Mouse (Mus musculus) midbrain, embryonic 12.5 days (tissue): Measurements from ENCODE around the gene Cox19. TPM values are rescaled to one million over a fixed set of nuclear protein-coding genes. Genes with fewer than 3 reads are reported as not detected.

Source experiments
- ATAC-seq: fragments of 200-750 bp; cut with Nextera tagmentation; 2 replicates; pipeline ENCODE4 v1.8.0; 2017; ENCODE audit warnings: low read depth, moderate TSS enrichment, moderate library complexity; ENCODE audit not compliant: low FRiP score
- H3K27ac ChIP-seq: fragments of 300-500 bp; sonication (generic); replicated peaks from 2 replicates; pipeline ENCODE4 v1.5.1; 2016; ENCODE audit warnings: mild to moderate bottlenecking
- H3K27me3 ChIP-seq: fragments of 300-500 bp; sonication (generic); 2 replicates; pipeline ENCODE4 v1.6.1; 2016; ENCODE audit warnings: mild to moderate bottlenecking
- H3K36me3 ChIP-seq: fragments of 300-500 bp; sonication (generic); 2 replicates; pipeline ENCODE4 v1.6.1; 2016
- H3K4me1 ChIP-seq: fragments of 300-500 bp; sonication (generic); 2 replicates; pipeline ENCODE4 v1.6.1; 2016
- H3K4me2 ChIP-seq: fragments of 300-500 bp; sonication (generic); replicated peaks from 2 replicates; pipeline ENCODE4 v1.6.1; 2016; ENCODE audit warnings: mild to moderate bottlenecking, moderate library complexity
- H3K4me3 ChIP-seq: fragments of 300-500 bp; sonication (generic); 2 replicates; pipeline ENCODE4 v1.5.1; 2016; ENCODE audit warnings: mild to moderate bottlenecking
- H3K9ac ChIP-seq: fragments of 300-500 bp; sonication (generic); replicated peaks from 2 replicates; pipeline ENCODE4 v1.6.1; 2016; ENCODE audit warnings: mild to moderate bottlenecking, moderate library complexity
- H3K9me3 ChIP-seq: fragments of 300-500 bp; sonication (generic); 2 replicates; pipeline ENCODE4 v1.6.1; 2016; ENCODE audit warnings: mild to moderate bottlenecking
- WGBS: fragments of 180-500 bp; shearing (Covaris S2); methylation state at CpG from one replicate; pipeline ENCODE4 v1.1.7; 2016; 5-methylcytosine and 5-hydroxymethylcytosine counted together
- polyA plus RNA-seq: library from polyadenylated mRNA; unstranded; fragments of >200 nt; fragmentation: Nextera tagmentation; extraction: Ambion mirVana; gene quantifications from 2 replicates; pipeline ENCODE4 v1.2.1, GENCODE M21; 2016

Cox19 gene
- polyA plus RNA-seq, 1 experiment from 2014 or later: 121 TPM

- WGBS: 80% methylated on average over 11 of the region's 11 CpGs
- Histone ChIP-seq H3K36me3 (no peaks in the 10 kb centered on the region), H3K4me3 (no peak overlapping the region), H3K27ac (no peak overlapping the region), H3K9ac (no peak overlapping the region), H3K27me3 (no peaks in the 10 kb centered on the region), H3K4me2 (no peak overlapping the region), H3K4me1 (peaks cover 30% of the 10 kb centered on the region), H3K9me3 (no peaks in the 10 kb centered on the region)
- no peak for ATAC-seq
Observed at GRCm38 (mm10) chr5:139368638-139369320, 17.6 kb upstream of the Cox19 start.

GRCm38 (mm10) chr5:139367884-139368458 is 16.8 kb upstream of the Cox19 start:
- no peak overlapping the region for H3K27ac ChIP-seq
- 90% methylated on average over 4 of the region's 4 CpGs for WGBS
- no peak overlapping the region for H3K4me3 ChIP-seq
- no peak overlapping the region for H3K4me2 ChIP-seq
- H3K4me1 ChIP-seq: peaks cover 30% of the 10 kb centered on the region
- ATAC-seq: no peak
- H3K9ac ChIP-seq: no peak overlapping the region
- H3K27me3 ChIP-seq: no peaks in the 10 kb centered on the region
- no peaks in the 10 kb centered on the region for H3K9me3 ChIP-seq
- H3K36me3 ChIP-seq: 0 out of 2 replicates have a peak, but pooled peaks cover 6% of the 10 kb centered on the region

DNA sequence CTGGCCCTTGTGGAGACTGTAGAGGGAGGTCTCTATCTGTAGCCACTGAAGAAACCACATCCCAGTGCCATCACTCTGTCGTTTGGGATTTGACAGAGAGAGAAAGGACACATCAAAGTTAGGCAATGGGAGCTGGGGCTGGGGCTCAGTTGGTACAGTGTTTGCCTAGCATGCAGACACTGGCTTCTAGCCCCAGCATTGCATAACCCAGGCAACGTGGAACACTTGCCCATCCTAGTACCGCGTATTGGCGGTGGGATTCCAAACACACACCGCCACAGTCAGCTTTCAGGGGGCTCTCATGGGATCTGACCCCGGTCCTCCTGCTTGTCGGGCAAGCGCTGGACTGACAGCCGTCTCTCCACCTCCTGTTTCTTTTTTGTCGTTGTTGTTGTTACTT is 15.3 kb upstream of the Cox19 start:
- H3K27me3 ChIP-seq: no peaks in the 10 kb centered on the region
- no peak overlapping the region for H3K27ac ChIP-seq
- no peak overlapping the region for H3K4me2 ChIP-seq
- 77% methylated on average over 11 of the region's 11 CpGs for WGBS
- H3K4me3 ChIP-seq: no peak overlapping the region
- H3K36me3 ChIP-seq: 0 out of 2 replicates have a peak, but pooled peaks cover 10% of the 10 kb centered on the region
- no peak for ATAC-seq
- peaks cover 21% of the 10 kb centered on the region for H3K4me1 ChIP-seq
- no peaks in the 10 kb centered on the region for H3K9me3 ChIP-seq
- no peak overlapping the region for H3K9ac ChIP-seq

GRCm38 (mm10) chr5:139365827-139366226 is 14.6 kb upstream of the Cox19 start:
- Histone ChIP-seq H3K36me3 (0 out of 2 replicates have a peak, but pooled peaks cover 10% of the 10 kb centered on the region), H3K9ac (no peak overlapping the region), H3K27ac (no peak overlapping the region), H3K27me3 (no peaks in the 10 kb centered on the region), H3K4me1 (peaks cover 15% of the 10 kb centered on the region), H3K9me3 (no peaks in the 10 kb centered on the region), H3K4me2 (no peak overlapping the region), H3K4me3 (no peak overlapping the region)
- 91% methylated on average over 1 of the region's 1 CpGs for WGBS
- no peak for ATAC-seq

DNA sequence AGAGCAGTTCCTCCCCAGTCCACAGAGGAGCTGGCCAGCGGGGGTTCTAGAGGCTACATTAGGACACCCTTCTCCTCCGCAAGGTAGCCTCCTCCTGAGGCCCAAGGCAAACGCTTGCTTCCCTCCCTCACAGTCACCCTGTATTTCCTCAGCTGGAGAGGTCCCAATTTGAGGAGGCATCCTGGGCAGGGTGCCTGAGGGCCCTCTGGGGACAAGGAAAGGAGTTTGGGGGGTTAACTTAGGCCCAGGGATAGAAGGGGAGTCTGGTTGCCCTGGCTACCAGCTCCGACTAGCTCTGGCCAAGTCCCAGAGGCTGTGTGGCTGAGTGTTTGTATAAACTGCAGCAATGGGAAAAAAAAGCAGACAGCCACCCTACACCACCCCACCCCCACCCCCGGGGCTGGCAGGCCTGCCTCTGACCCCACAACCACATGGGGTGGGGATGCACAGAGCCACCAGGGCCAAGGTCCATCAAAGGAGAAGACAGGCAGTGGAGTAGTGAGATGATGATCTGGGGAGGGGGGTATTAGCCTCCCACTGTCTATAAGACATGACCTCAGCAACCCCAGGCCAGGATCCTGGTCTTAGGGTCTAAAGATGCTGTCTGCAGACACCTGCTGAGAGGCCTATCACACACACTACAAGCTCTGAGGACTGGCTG is 13.8 kb upstream of the Cox19 start:
- H3K4me2 ChIP-seq: no peak overlapping the region
- 29% methylated on average over 5 of the region's 5 CpGs for WGBS
- H3K36me3 ChIP-seq: 0 out of 2 replicates have a peak, but pooled peaks cover 10% of the 10 kb centered on the region
- ATAC-seq: 0 out of 2 replicates have a peak, but pooled peaks have one; percentile 12
- no peaks in the 10 kb centered on the region for H3K9me3 ChIP-seq
- no peak overlapping the region for H3K4me3 ChIP-seq
- H3K9ac ChIP-seq: no peak overlapping the region
- H3K27ac ChIP-seq: 0 out of 2 replicates have a peak overlapping the region, but pooled peaks have one; percentile 30
- H3K27me3 ChIP-seq: no peaks in the 10 kb centered on the region
- H3K4me1 ChIP-seq: peaks cover 12% of the 10 kb centered on the region

DNA sequence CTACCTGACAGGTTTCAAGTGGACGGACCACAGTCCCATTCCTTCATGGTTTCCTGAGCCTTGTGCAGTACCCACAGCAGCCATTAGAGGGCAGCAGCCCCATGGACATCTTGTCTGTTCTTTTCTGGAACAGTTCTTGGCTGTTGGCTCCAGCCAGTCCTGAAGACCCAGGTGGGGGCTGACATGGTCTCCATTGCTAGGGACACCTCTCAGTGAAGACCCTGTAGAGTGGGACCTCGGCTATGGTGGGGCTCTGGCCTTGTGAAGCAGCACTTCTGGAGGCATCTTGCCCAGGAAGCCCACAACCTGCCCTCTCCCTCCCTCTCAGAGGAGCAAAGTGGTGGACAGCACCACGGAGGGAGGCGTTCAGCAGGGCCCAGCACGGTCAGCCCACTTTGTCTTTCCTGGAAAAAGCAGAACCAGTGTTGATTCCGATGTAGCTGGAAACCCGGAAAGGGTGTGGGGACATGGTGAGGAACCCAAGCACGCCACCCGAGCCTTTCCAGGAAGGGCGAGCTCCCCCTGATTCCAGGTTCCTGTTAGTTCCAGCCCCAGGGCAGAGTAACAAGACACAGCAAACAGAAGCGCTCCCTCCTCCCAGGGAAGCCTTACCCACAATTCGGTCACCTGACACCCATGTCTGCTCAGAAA is 13.2 kb upstream of the Cox19 start:
- no peaks in the 10 kb centered on the region for H3K27me3 ChIP-seq
- H3K4me3 ChIP-seq: no peak overlapping the region
- no peak overlapping the region for H3K9ac ChIP-seq
- no peak overlapping the region for H3K4me2 ChIP-seq
- WGBS: 39% methylated on average over 12 of the region's 12 CpGs
- H3K4me1 ChIP-seq: peaks cover 12% of the 10 kb centered on the region
- no peaks in the 10 kb centered on the region for H3K9me3 ChIP-seq
- 0 out of 2 replicates have a peak, but pooled peaks cover 10% of the 10 kb centered on the region for H3K36me3 ChIP-seq
- ATAC-seq: peak; percentile 34; the same call in 1 of the 2 replicates
- no peak overlapping the region for H3K27ac ChIP-seq

DNA sequence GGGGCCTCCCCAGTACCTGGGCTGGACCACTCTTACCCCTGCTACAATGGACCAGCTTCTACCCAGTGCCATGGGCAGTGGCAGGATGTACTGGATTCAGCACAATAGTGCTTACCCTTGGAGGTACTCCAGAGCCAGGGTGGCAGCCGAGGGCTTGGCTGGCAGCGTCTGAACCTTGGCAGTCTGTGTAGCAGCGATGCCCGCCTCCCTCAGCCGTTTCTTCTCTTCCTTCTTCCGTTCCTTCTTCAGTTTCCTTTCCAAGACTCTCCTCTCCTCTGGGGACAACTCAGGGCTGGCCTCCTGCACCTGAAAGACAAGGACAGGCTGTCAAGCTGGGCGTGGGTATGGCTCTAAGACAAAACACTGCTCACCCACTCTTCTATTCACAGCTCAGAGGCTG is 12.6 kb upstream of the Cox19 start:
- Histone ChIP-seq H3K27ac (no peak overlapping the region), H3K9me3 (no peaks in the 10 kb centered on the region), H3K4me3 (no peak overlapping the region), H3K27me3 (no peaks in the 10 kb centered on the region), H3K9ac (no peak overlapping the region), H3K4me1 (peaks cover 12% of the 10 kb centered on the region), H3K4me2 (no peak overlapping the region), H3K36me3 (0 out of 2 replicates have a peak, but pooled peaks cover 10% of the 10 kb centered on the region)
- ATAC-seq: no peak
- 75% methylated on average over 7 of the region's 7 CpGs for WGBS

GRCm38 (mm10) chr5:139359244-139359643 is 8.0 kb upstream of the Cox19 start:
- Histone ChIP-seq H3K27ac (no peak overlapping the region), H3K4me3 (no peak overlapping the region), H3K9me3 (no peaks in the 10 kb centered on the region), H3K4me2 (no peak overlapping the region), H3K9ac (no peak overlapping the region), H3K27me3 (no peaks in the 10 kb centered on the region), H3K36me3 (0 out of 2 replicates have a peak, but pooled peaks cover 10% of the 10 kb centered on the region), H3K4me1 (no peaks in the 10 kb centered on the region)
- WGBS: 95% methylated on average over 5 of the region's 5 CpGs
- ATAC-seq: no peak

DNA sequence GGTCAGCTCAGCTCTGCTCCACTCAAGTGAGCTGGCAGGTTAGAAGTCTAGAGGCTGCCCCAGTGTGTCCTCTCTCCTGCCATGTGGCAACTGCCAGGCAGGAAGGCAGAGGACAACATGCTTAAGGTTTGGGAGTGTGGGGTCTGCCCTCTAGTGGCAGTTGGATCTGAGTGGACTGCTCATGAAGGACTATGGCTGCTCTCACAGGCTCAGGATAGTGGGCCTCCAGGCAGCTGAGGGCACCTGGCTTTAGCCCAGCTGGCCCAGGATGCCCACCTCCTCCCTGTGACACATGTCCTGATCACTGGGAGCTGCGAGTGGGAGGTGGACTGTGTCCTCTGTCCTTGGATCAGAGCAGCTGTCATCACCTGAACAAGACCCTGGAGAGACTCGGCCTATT is 7.4 kb upstream of the Cox19 start:
- H3K4me3 ChIP-seq: no peak overlapping the region
- H3K9me3 ChIP-seq: no peaks in the 10 kb centered on the region
- ATAC-seq: no peak
- WGBS: 90% methylated on average over 2 of the region's 2 CpGs
- H3K27ac ChIP-seq: no peak overlapping the region
- no peak overlapping the region for H3K9ac ChIP-seq
- no peaks in the 10 kb centered on the region for H3K27me3 ChIP-seq
- H3K4me1 ChIP-seq: no peaks in the 10 kb centered on the region
- H3K4me2 ChIP-seq: no peak overlapping the region
- H3K36me3 ChIP-seq: 0 out of 2 replicates have a peak, but pooled peaks cover 9% of the 10 kb centered on the region

GRCm38 (mm10) chr5:139355235-139355772 is 4.1 kb upstream of the Cox19 start:
- no peak overlapping the region for H3K9ac ChIP-seq
- H3K27me3 ChIP-seq: peaks cover 12% of the 10 kb centered on the region; the same call in 1 of the 2 replicates
- no peak overlapping the region for H3K4me3 ChIP-seq
- H3K9me3 ChIP-seq: no peaks in the 10 kb centered on the region
- H3K27ac ChIP-seq: no peak overlapping the region
- 39% methylated on average over 19 of the region's 19 CpGs for WGBS
- no peak for ATAC-seq
- H3K4me1 ChIP-seq: peaks cover 9% of the 10 kb centered on the region; the same call in 1 of the 2 replicates
- no peak overlapping the region for H3K4me2 ChIP-seq
- H3K36me3 ChIP-seq: no peaks in the 10 kb centered on the region

DNA sequence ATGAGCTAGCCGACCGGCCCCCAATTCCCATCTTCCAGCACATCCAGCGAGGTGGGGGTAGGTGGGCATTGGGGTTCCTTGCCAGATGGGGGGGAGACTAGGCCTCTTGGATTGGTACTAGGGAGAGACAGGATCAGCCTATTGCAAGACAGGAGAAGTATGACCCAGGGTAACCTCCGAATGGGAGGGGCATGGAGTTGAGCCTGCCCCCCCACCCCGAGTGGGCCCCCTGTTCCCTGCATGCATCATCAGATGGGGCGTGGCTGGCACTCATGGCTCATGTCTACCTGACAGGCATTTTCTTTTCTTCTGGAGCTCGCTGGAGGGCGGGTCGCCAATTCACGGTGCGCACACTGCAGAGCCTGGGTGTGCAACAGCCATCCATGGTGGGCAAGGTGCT is 2.7 kb upstream of the Cox19 start:
- 83% methylated on average over 11 of the region's 11 CpGs for WGBS
- Histone ChIP-seq H3K4me1 (peaks cover 9% of the 10 kb centered on the region; the same call in 1 of the 2 replicates), H3K9me3 (no peaks in the 10 kb centered on the region), H3K4me2 (no peak overlapping the region), H3K27me3 (peaks cover 16% of the 10 kb centered on the region; the same call in 1 of the 2 replicates), H3K4me3 (no peak overlapping the region), H3K9ac (no peak overlapping the region), H3K27ac (no peak overlapping the region), H3K36me3 (no peaks in the 10 kb centered on the region)
- no peak for ATAC-seq
